In the genomic region with DNA sequence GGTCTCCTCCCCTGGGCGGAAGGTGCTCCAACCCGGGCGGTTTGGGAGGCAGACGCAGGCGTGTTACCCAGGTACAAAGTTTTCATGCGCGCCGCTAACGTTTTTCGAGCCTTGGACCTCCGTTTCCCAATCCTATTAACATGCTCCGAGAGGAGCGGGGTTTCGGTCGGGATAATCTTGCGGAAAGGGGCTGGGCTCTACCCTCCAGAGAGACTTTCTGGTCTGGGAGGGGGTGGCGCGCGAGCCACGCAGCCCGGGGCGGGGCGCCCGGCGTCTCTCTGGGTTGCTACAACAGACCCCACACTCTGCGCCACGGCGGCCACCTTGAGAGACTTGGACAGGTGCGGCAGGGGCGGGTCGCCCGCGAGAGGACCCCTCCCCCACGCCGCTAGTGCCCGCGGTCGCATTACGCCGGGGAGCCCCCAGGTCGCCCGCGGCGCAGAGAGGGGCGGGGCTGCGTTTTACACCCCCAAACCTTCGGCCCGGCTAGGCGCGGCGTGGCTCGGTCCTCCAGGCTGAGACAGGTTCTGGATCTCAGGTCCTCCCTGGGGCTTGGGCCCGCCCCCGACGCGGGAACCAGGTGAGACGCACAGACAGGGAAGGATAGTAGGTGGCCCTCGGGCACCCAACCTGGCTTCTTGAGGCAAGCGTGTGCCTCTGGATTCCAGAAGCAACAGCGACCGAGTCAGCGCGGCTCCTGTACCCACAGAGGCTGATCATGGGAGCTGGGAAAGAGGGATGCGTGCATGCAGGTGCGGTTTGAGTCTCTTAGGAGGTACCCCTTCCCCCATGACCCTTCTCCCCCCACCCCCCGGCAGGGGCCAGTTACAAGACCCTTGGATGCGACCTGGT, we compare ENCODE assay signal across 10 mouse cellular contexts. TPM values are rescaled to one million over a fixed set of nuclear protein-coding genes. Genes with fewer than 3 reads are reported as not detected.
DNase-seq lines count a peak whose midpoint lies in the region; ATAC-seq and TF ChIP-seq lines count a peak whose summit lies in the region.
"Had no signal": no experiment of that assay in that cellular context is flagged by ENCODE, and none has a peak within 500 bp of the region (broad histone marks: within the 10 kb centered on the region; RNA-seq: fewer than 3 reads in every experiment).

No protein-coding gene starts in this region.

- H3K4me1 ChIP-seq in heart, embryonic 12.5 days (replicated peaks), result peaks cover 14% of the 10 kb centered on the region
- H3K4me1 ChIP-seq in forebrain, postnatal 0 days (ENCODE audit: insufficient read depth), result 0 out of 2 replicates have a peak, but pooled peaks cover 3% of the 10 kb centered on the region
- peaks cover 12% of the 10 kb centered on the region; the same call in 1 of the 2 replicates for H3K4me1 ChIP-seq in limb, embryonic 11.5 days (ENCODE audit: control insufficient read depth, insufficient read depth, low read length)
- peaks cover 16% of the 10 kb centered on the region for H3K4me1 ChIP-seq in midbrain, embryonic 14.5 days (ENCODE audit: control insufficient read depth, insufficient read depth, low read length)
- no peaks in the 10 kb centered on the region for H3K4me1 ChIP-seq in cerebellum, adult 2 months (ENCODE audit: control insufficient read depth, insufficient read depth, low read length)

- DNase-seq in heart, adult 11 months, result no peak
- DNase-seq in WW6 (ENCODE audit: low read depth, low spot score), result peak; percentile 28
- peak; percentile 8 for DNase-seq in forebrain, postnatal 0 days
- peak; percentile 52 for DNase-seq in limb, embryonic 11.5 days (ENCODE audit: low spot score)
- peak; percentile 47 for DNase-seq in midbrain, embryonic 14.5 days
- DNase-seq in frontal cortex, postnatal 36 days (ENCODE audit: low spot score in 2 of 2), result no peak
- no peak for DNase-seq in cerebellum, adult 2 months

- H3K27me3 ChIP-seq in heart, embryonic 12.5 days (replicated peaks), result peaks cover 98% of the 10 kb centered on the region
- peaks cover 12% of the 10 kb centered on the region; the same call in 1 of the 2 replicates for H3K27me3 ChIP-seq in forebrain, postnatal 0 days (ENCODE audit: insufficient read depth, low read length)
- peaks cover 54% of the 10 kb centered on the region for H3K27me3 ChIP-seq in limb, embryonic 11.5 days (ENCODE audit: control insufficient read depth, insufficient read depth, low read length)
- peaks cover 53% of the 10 kb centered on the region for H3K27me3 ChIP-seq in midbrain, embryonic 14.5 days (ENCODE audit: control insufficient read depth, insufficient read depth, low read length)
- H3K27me3 ChIP-seq in cerebellum, adult 2 months (ENCODE audit: control insufficient read depth, insufficient read depth, low read length), result peaks cover 2% of the 10 kb centered on the region; the same call in 1 of the 2 replicates

- H3K36me3 ChIP-seq in heart, embryonic 12.5 days, result no peaks in the 10 kb centered on the region
- no peaks in the 10 kb centered on the region for H3K36me3 ChIP-seq in forebrain, postnatal 0 days (ENCODE audit: insufficient read depth)
- H3K36me3 ChIP-seq in limb, embryonic 11.5 days (ENCODE audit: control insufficient read depth, insufficient read depth, low read length), result no peaks in the 10 kb centered on the region
- no peaks in the 10 kb centered on the region for H3K36me3 ChIP-seq in midbrain, embryonic 14.5 days (ENCODE audit: control insufficient read depth, insufficient read depth, low read length)
- H3K36me3 ChIP-seq: G1E had no signal

- H3K9me3 ChIP-seq in heart, embryonic 12.5 days (replicated peaks), result no peaks in the 10 kb centered on the region
- no peaks in the 10 kb centered on the region for H3K9me3 ChIP-seq in forebrain, postnatal 0 days (ENCODE audit: low read length)
- no peaks in the 10 kb centered on the region for H3K9me3 ChIP-seq in limb, embryonic 11.5 days (ENCODE audit: control insufficient read depth, low read length)
- H3K9me3 ChIP-seq in midbrain, embryonic 14.5 days (ENCODE audit: control insufficient read depth, low read length), result no peaks in the 10 kb centered on the region
- H3K9me3 ChIP-seq: G1E had no signal

- no peak overlapping the region for H3K27ac ChIP-seq in heart, embryonic 12.5 days (ENCODE audit: poor library complexity, severe bottlenecking)
- no peak overlapping the region for H3K27ac ChIP-seq in forebrain, postnatal 0 days (ENCODE audit: low read depth, low read length)
- no peak overlapping the region for H3K27ac ChIP-seq in limb, embryonic 11.5 days (replicated peaks; ENCODE audit: low read depth, low read length)
- H3K27ac ChIP-seq in midbrain, embryonic 14.5 days (replicated peaks; ENCODE audit: low read depth, low read length), result no peak overlapping the region
- no peak overlapping the region for H3K27ac ChIP-seq in cerebellum, adult 2 months (ENCODE audit: insufficient read depth, low read length)

- H3K4me3 ChIP-seq in heart, embryonic 12.5 days, result peak overlapping the region; percentile 57
- H3K4me3 ChIP-seq in forebrain, postnatal 0 days (ENCODE audit: low read depth, low read length), result peak overlapping the region; percentile 54
- H3K4me3 ChIP-seq in limb, embryonic 11.5 days (ENCODE audit: low read depth, low read length), result peak overlapping the region; percentile 42
- peak overlapping the region; percentile 47 for H3K4me3 ChIP-seq in midbrain, embryonic 14.5 days (replicated peaks; ENCODE audit: low read depth, low read length)
- H3K4me3 ChIP-seq in cerebellum, adult 2 months (replicated peaks; ENCODE audit: insufficient read depth, low read depth, low read length), result no peak overlapping the region

- peak; percentile 56; the same call in 1 of the 2 replicates for ATAC-seq in heart, embryonic 12.5 days (ENCODE audit: insufficient number of reproducible peaks, low FRiP score)
- peak; percentile 64 for ATAC-seq in forebrain, postnatal 0 days
- ATAC-seq in limb, embryonic 11.5 days (ENCODE audit: insufficient number of reproducible peaks, low FRiP score, low TSS enrichment, low read depth), result peak; percentile 45
- ATAC-seq in midbrain, embryonic 14.5 days (ENCODE audit: low FRiP score, low TSS enrichment), result peak; percentile 34; the same call in 1 of the 2 replicates

- H3K4me2 ChIP-seq in heart, embryonic 12.5 days, result peak overlapping the region; percentile 96
- peak overlapping the region; percentile 99 for H3K4me2 ChIP-seq in forebrain, postnatal 0 days (ENCODE audit: low read depth)
- peak overlapping the region; percentile 88 for H3K4me2 ChIP-seq in limb, embryonic 11.5 days (ENCODE audit: low read depth, severe bottlenecking)
- peak overlapping the region; percentile 93 for H3K4me2 ChIP-seq in midbrain, embryonic 14.5 days (ENCODE audit: low read length)

- peak overlapping the region; percentile 25; the same call in 1 of the 2 replicates for H3K9ac ChIP-seq in heart, embryonic 12.5 days
- H3K9ac ChIP-seq in forebrain, postnatal 0 days, result peak overlapping the region; percentile 51
- H3K9ac ChIP-seq in limb, embryonic 11.5 days (ENCODE audit: low read length), result no peak overlapping the region
- H3K9ac ChIP-seq in midbrain, embryonic 14.5 days (replicated peaks; ENCODE audit: low read length), result peak overlapping the region; percentile 46

- TF ChIP-seq POLR2A in cerebellum, adult 2 months (IDR thresholded peaks at IDR 0.05; ENCODE audit: borderline replicate concordance, insufficient read depth, low read length), result no peak

- no peak for TF ChIP-seq CTCF in forebrain, postnatal 0 days (IDR thresholded peaks at IDR 0.05; ENCODE audit: low read depth)
- TF ChIP-seq CTCF in cerebellum, adult 2 months (IDR thresholded peaks at IDR 0.05; ENCODE audit: borderline replicate concordance, insufficient read depth, low read depth, low read length), result no peak

- 2% methylated on average over 67 of the region's 67 CpGs for WGBS in heart, embryonic 12.5 days
- 3% methylated on average over 67 of the region's 67 CpGs for WGBS in forebrain, postnatal 0 days
- WGBS in limb, embryonic 11.5 days, result under 1% methylated on average over 65 of the region's 67 CpGs
- 1% methylated on average over 67 of the region's 67 CpGs for WGBS in midbrain, embryonic 14.5 days
- WGBS in cerebellum, adult 2 months, result 2% methylated on average over 67 of the region's 67 CpGs

RNA-seq across cellular contexts. Expression of a gene that starts 23.7 kb away (rescaled TPM):
- 0.12 and 0.27 TPM in 2 replicates for polyA plus RNA-seq in heart, embryonic 12.5 days (2016; fragmentation: Nextera tagmentation; extraction: Ambion mirVana)
- total RNA-seq in forebrain, postnatal 0 days (2014; rRNA removed), result 27.0 and 29.0 TPM in 2 replicates
- polyA plus RNA-seq in forebrain, postnatal 0 days (2015; fragmentation: Nextera tagmentation; extraction: Ambion mirVana), result 4.9 and 8.8 TPM in 2 replicates
- polyA plus RNA-seq in limb, embryonic 11.5 days (2014; fragmentation: Nextera tagmentation; extraction: Ambion mirVana), result 0.51 and 0.68 TPM in 2 replicates
- 9.1 and 9.4 TPM in 2 replicates for polyA plus RNA-seq in midbrain, embryonic 14.5 days (2014; fragmentation: Nextera tagmentation; extraction: Ambion mirVana)
- polyA plus RNA-seq in cerebellum, adult 2 months (2012; rRNA removed), result 46.3 and 53.6 TPM in 2 replicates
- total RNA-seq: hematopoietic stem cell, adult 5-6 weeks had no signal
- polyA plus RNA-seq: G1E had no signal

Comparison
In these comparisons a context has a peak if more than half of its experiments do, and no peak if none do; other contexts are left out.
1. DNase-seq: peak in WW6 (single experiment), forebrain, postnatal 0 days (single experiment), limb, embryonic 11.5 days (single experiment) and midbrain, embryonic 14.5 days (single experiment); none in heart, adult 11 months (single experiment), frontal cortex, postnatal 36 days (0 of 2) and cerebellum, adult 2 months (0 of 2).
2. Peak in every context shown above with its lines, with median percentiles within 50 percentile points of each other: ATAC-seq and H3K4me2 ChIP-seq.